Mouse (Mus musculus) ES-E14 (cell line): Measurements from ENCODE around the gene Olfr166.

Experiments used
- CHD2 ChIP-seq: IDR thresholded peaks from 2 replicates; pipeline ENCODE4 v1.6.1; 2014; ENCODE audit warnings: mild to moderate bottlenecking, low read depth, low read length, inconsistent platforms
- HCFC1 ChIP-seq: IDR thresholded peaks from 2 replicates; pipeline ENCODE4 v1.6.1; 2012; ENCODE audit warnings: low read length, inconsistent platforms, borderline replicate concordance; ENCODE audit not compliant: insufficient read depth
- MAFK ChIP-seq: IDR thresholded peaks from 2 replicates; pipeline ENCODE4 v1.6.1; 2014; ENCODE audit warnings: mild to moderate bottlenecking, low read depth, low read length, inconsistent platforms; ENCODE audit not compliant: insufficient read depth
- ZC3H11A ChIP-seq: IDR thresholded peaks from 2 replicates; pipeline ENCODE4 v1.6.1; 2012; ENCODE audit warnings: low read depth, mild to moderate bottlenecking, inconsistent platforms, low read length, borderline replicate concordance
- ZNF384 ChIP-seq: IDR thresholded peaks from 2 replicates; pipeline ENCODE4 v1.6.1; 2012; ENCODE audit warnings: low read depth, low read length, inconsistent platforms

- TF ChIP-seq CHD2 (no peak), HCFC1 (no peak), MAFK (no peak), ZC3H11A (no peak), ZNF384 (no peak)
Measured at GRCm38 (mm10) chr16:19522166-19522565, 38.7 kb downstream of the Olfr166 start, which contains the start of gene Olfr167.
